Mouse (Mus musculus): ENCODE results near the gene Abca17. TPM values are rescaled to one million over a fixed set of nuclear protein-coding genes. Genes with fewer than 3 reads are reported as not detected.

Abca17 gene
- total RNA-seq (2021), result not detected
- long read RNA-seq, experiment 1, result 0 reads
- long read RNA-seq, experiment 2, partial matches to known transcripts, result 0 of 1 reads
- long read RNA-seq, experiment 2, other reads (novel, unspliced or antisense), result 1 of 1 reads

DNA sequence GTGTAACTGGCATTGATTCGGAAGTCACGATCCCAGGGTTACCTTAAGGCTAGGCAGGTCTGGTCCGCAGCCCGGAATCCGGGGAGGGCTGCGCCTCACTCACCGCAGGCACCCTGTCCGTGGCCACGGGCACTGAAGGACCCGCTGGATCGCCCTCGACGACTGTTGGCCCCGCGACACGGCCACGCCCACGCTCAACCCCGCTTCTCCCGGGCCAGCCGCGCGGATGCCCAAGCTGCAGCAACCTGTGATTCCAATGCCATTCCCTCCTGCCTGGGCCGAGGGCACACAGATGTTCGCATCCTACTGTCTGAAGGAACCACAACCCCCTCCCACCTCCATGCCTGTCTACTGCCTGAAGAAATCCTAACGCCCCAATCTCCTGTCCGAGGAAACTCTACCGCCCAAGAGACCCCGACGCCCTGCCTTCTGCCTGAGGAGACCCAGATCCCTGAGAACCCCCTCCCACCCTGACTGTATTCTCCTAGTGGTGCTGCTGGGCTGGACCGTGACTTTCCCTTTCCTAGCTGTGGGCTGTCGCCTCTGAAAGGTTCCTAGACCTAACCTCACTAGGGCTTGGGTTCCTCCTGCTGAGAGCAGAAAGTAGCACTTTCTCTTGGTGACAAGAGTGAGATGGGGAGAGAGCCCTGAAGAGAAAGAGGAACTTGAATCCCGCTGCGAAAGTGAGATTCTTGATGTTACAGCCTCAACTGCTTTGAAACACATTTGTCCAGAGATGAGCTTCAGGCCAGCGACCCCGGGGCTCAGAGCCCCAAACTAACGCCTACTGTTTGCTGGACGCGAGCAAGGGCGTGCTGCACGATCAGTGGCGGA, at the start of gene Abca17:
Abca17 (minus strand) TSS at position 143 of the 834 bp plus-strand sequence.
- DNase-seq, result no peak
- intact Hi-C loops (cut with DNase I), result loop anchor here (5.0 kb wide), 1 partner anchor 179 kb away; no protein-coding TSS in a partner anchor

DNA sequence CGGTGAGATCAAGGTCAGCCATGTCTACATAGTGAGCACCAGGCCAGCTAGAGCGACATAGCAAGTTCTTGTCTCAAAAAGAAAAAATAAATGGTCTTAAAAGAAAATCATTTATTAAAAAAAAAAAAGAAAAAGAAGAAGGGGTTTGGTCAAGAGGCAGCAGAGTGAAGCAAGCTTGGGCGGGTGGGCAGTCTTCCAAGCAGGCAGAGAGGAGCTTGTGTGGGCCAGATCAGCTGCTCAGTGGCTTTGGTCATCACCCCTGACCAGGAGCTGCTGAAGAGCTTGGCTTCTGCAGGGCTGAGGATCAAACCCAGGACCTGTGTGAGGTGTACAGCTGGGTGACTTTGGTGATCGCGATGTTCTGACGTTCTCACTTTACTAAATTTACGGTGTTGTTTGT, 43.6 kb upstream of the Abca17 start:
- DNase-seq, result no peak
- intact Hi-C loops (cut with DNase I), result no loop called here

DNA sequence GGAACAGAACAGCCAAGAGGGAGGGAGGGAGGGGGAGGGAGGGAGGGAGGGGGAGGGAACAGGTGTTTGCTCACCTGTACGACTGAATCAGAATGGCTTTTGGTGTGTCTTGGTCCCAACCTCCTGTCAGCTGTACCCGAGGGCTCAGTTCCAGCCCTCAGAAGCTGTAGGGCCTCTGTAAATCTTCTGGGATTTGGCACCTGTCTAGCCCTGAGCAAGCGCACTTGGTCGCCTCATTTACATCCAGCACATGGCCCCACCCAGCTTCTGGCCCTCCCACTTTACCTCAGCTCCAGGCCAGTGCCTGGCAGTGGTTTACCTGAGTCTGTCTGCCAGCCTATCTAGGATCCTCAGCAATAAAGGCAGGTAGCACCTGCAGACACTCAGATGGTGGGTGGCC, 42.7 kb upstream of the Abca17 start:
- no peak for DNase-seq
- intact Hi-C loops (cut with DNase I), result no loop called here

DNA sequence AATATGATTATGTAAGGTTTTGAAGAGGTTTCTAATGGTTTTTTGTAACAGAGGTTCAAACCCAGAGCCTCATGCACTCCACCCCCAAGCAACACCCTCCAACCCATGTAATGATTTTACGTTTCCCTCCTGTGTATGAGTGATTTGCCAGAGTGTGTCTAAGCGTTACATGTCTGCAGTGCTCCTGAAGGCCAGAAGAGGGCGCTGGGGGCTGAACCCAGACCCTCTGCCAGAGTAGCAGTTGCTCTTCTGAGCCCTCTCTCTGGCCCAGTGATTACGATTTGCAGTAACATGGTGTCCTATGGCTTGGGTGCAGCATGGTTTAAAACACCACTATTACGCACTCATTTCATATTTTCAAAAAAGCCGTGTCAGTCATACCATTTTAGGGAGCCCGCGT, 40.3 kb upstream of the Abca17 start:
- DNase-seq, result no peak
- intact Hi-C loops (cut with DNase I), result no loop called here

DNA sequence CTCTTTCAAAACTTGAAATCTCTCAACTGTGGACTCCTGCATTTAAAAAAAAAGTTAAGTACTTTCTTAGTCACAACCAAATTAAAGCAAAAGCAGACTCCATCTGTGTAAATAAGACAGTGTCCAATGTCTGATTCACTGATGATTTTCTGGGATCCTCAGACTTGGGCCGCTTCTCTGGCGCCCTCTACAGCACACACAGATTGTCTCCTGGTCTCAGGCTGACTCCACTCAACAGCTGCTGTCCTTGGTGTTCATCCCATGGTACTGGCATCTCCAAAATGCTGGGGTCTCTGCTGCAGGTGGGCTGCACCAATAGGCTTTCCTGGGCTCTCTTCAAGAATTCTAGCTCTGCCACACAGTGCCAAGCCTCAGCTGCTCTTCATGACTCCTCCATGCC, 39.0 kb upstream of the Abca17 start:
- peak; percentile 33 to 42 for DNase-seq
- intact Hi-C loops (cut with DNase I), result loop anchor here (5.0 kb wide), 2 partner anchors 218 to 238 kb away; partner anchors contain the start of gene Pdpk1

DNA sequence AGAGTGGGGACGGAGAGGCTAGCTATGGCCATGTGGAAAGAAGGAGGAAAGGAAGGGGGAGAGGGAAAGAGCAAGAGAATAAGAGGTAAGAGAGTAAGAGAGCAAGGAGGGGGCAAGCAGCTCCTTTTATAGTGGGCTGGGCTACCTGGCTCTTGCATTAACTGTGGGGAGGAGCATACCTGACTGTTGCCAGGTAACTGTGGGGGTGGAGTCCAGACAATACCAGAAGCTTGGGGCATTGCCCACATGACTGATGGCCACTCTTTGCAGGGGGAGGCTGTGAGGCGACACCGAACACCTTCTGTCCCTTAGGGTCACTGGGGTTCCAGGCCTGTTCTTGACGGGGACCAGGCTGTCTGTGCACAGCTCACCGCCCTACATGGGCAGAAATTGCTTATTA, 37.8 kb upstream of the Abca17 start:
- intact Hi-C loops (cut with DNase I), result loop anchor here (5.0 kb wide), 2 partner anchors 216 to 236 kb away; partner anchors contain the start of gene Pdpk1
- no peak for DNase-seq

DNA sequence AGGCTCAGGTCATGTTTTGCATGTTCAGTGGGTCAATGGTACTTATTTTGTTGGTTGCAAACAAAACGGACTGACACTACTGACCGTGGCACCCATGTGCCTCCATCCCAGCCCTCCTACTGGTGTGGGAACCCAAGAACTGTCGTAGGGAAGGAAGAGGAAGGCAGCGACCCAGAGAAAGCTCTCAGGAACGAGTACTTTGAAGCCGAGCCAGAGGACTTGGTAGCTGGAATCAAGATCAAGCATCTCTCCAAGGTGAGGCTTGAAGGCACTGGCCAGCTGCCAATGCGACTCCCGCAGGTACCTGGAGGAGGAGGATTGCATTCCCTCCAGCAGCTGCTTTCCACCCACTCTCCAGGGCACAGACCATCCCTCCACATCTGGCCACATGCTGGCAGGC, 32.9 kb upstream of the Abca17 start:
- no peak for DNase-seq
- intact Hi-C loops (cut with DNase I), result no loop called here

DNA sequence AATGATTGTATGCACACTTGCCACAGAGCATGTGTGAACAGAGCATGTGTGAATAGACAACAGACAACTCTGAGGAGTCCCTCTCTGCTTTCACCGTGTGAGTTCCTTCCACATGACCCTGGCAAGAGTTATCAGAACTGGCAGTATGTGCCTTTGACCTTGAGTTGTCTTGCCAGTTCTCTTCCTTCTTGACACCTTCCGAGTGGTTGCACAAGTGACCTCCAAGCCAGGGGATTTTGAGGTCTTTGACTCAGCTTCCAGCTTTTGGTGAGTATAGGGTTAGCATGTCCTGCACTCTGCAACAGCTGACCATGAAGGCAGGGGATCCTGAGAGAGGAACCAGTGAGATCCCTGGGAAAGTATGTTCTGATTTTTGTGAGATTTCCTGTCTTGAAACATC, 27.6 kb upstream of the Abca17 start:
- intact Hi-C loops (cut with DNase I), result no loop called here
- no peak for DNase-seq

DNA sequence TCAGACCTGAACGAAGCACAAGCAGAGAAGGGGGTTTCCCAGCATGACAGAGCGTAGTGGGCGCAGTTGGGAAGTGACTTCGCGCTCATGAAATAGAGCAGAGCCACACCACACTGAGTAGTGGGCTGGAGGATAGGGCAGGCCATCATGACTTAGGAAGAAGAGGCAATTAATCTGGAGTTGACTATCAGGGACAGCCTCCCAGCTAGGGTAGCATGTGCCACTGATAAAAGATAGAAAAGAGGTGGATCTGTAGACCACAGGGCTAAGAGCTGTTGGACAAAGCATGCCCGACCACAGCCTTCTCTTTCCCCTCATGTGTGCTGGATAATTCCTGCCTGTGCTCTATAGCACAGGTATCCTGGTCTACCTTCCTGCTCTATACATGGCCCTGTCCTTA, 25.0 kb upstream of the Abca17 start:
- DNase-seq, result no peak
- intact Hi-C loops (cut with DNase I), result no loop called here

DNA sequence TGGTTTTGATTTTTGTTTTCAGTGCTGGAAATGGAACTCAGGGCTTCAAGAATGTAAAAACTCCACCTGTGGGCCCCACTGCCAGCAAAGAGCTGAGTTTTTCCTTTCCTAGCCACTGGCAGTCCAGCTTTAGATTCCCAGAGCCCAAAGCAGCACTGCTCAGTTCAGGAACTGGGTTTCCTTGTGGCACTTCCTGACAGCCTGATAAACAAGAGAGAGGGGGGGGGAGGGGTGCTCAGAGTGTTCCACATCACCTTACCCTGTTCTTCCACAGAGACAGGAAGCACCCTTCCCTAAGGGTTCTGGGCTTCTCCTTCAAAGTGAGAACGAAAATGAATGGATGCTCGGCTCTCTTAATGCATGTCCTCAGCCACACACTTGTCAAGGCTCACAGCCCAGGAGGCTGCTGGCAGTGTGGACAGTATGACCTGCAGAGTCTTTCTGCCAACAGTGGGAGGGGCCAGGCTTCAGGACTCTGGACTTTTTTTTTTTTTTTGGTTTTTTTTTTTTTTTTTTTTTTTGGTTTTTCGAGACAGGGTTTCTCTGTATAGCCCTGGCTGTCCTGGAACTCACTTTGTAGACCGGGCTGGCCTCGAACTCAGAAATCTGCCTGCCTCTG, 24.3 kb upstream of the Abca17 start:
- no peak for DNase-seq
- intact Hi-C loops (cut with DNase I), result no loop called here

DNA sequence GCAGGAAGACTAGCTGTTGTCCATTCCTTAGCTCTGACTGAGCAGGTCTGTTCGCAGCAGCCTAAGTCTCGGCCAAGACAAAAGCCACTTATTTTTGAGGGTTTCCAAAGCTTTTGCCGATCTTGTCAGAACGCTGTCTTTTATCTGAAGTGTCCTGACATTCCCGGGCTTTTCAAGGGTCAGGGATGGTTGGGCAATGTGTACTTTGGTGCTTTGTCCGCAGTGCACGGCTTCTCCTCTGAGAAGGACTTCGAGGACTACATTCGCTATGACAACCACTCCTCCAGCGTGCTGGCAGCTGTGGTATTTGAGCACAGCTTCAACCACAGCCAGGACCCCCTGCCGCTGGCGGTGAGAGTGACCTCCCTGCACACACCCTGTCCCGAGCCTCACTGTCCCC, 15.0 kb upstream of the Abca17 start:
- no peak for DNase-seq
- intact Hi-C loops (cut with DNase I), result no loop called here

DNA sequence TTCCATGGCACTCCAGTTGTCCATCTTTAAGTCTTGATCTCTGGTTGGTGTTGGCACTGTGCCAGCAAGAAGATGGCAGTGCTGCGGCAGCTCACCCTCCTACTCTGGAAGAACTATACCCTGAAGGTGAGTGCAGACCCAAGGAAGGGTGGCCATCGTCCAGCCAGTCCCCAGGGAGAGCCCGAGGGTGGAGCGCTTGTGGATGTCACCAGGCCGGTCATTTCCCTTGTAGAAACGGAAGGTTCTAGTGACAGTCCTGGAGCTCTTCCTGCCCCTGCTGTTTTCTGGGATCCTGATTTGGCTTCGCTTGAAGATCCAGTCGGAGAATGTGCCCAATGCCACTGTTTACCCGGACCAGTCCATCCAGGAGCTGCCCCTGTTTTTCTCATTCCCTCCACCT, 13.6 kb upstream of the Abca17 start:
- intact Hi-C loops (cut with DNase I), result no loop called here
- DNase-seq, result no peak

DNA sequence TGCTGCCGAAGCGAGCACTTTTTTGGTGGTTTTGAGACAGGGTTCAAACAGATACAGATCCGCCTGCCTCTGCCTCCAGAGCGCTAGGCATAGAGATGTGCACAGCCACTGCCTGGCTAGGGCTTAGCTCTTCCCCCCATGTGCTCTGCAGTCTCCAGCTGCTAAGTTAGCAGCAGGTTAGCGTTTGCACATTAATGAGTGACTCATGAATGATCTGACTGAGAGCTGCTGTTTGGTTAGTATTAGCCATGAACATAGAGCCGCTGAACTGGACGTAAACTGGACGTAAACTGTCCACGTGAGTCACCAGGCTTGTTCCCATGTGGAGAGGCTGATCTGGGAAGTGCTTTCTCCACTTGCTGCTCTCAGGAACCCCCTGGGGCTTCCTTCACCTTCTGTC, 11.7 kb upstream of the Abca17 start:
- DNase-seq, result no peak
- intact Hi-C loops (cut with DNase I), result no loop called here

DNA sequence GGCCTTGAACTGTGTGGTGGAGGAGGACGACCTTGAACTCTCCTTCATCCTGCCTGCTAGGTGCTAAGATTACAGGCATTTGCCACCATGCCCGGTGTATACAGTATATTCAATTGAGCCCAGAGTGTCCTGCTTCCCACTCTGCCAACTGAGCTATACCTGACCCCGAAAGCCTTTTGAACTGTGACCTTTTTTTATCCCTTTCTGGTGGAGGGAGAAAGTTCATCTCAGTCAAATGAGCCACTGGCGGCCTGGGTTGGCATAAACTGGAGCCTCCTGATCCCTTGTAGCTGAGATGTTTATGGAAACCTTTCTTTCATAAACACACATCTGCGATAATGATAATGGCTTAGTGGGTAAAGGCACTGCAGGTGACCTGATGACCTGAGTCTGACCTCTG, 10.4 kb upstream of the Abca17 start:
- intact Hi-C loops (cut with DNase I), result no loop called here
- DNase-seq, result no peak

DNA sequence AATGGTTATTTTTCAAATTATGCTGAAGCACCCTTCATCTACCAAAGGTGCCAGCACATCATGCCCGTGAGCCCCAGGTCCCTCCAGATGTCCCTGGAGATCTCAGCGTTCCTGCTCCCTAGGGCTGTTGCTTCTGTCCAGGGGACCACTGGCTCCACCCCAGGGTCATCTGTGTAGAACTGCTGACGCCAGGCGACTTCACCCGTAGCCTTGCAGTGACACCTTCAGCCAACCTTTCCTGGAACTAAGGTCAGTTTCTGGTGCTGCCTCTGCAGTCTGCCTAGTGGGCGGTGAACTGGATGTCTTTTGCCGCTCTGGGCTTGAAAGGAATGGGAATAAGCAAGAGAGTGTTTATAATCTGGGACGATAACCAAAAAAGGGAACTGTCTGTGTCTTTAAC, 10.0 kb upstream of the Abca17 start:
- DNase-seq, result no peak
- intact Hi-C loops (cut with DNase I), result no loop called here

DNA sequence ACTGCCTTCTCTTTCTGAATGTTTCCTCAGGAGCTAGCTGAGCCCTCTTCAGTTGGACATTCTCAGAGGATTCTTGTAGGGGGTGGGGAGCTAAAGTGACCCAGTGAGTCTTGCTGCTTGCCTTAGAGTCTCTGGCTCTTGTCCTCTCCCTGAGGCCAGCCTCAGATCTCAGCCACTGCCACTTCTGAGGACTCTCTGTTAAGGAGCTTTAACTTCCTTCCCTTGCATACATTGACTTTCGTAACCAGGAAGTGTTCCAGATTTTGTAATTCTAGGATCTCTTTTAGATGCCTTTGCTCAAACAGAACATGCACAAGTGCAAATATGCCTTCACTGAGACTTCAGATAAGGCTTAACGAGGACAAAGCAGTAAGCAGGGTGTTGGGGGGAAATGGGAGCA, 9.0 kb upstream of the Abca17 start:
- DNase-seq, result no peak
- intact Hi-C loops (cut with DNase I), result no loop called here

DNA sequence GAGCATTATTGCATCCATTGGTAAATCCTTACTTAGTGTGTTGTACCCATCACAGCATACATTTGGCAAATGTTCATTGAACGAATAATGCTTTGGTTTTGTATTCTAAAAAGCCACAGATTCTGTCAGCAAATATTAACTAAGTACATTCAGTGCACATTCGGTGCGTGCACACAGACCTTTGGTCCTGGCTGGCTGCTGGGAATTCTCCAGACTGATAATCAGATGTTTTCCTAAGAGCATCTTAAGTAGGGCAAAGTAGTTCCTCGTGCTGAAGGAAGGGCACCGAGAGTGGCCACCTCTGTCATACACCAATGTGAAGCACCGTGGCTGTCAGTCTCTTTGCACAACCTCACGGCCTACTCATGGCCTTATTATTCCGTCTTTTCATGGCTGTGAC, 8.1 kb upstream of the Abca17 start:
- DNase-seq, result no peak
- intact Hi-C loops (cut with DNase I), result no loop called here

DNA sequence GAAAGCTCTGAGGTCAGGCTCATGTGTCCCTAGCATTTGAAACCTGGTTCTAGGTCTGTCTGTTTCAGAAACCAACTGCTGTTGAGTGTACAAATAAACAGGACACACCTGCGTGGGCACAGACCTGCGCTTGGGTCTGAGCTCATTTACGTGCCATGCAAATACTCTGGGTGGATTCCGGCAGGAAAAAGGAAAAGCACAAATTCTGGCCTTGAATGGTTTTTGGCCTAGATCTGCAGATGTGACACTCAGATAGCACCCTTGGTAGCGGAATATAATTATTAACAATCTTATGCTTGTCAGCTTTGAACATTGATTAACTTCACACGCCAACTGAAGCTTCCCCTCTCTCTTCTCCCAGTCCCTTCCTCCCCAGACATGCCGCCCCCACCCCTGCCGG, 4.4 kb upstream of the Abca17 start:
- intact Hi-C loops (cut with DNase I), result no loop called here
- no peak for DNase-seq

DNA sequence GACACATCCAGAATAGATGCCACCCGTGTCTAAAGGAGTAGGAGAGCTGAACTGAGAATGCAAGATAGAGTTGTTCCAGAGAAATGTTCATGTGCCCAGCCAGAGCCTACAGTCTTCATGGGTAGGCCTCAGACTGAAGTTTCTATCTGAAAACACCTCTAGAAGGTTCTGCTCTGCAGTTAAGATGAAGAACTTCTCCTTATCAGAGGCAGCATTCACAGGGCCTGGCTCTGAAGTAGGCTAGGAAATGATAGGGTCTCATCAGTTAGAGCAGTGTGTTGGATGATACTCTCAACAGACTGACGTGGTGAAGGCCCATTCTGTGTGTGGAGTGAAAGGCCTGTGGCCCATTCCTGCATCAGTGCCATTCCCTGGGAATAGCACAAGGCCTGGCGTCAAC, 3.1 kb upstream of the Abca17 start:
- intact Hi-C loops (cut with DNase I), result loop anchor here (5.0 kb wide), 1 partner anchor 182 kb away; no protein-coding TSS in a partner anchor
- DNase-seq, result no peak

DNA sequence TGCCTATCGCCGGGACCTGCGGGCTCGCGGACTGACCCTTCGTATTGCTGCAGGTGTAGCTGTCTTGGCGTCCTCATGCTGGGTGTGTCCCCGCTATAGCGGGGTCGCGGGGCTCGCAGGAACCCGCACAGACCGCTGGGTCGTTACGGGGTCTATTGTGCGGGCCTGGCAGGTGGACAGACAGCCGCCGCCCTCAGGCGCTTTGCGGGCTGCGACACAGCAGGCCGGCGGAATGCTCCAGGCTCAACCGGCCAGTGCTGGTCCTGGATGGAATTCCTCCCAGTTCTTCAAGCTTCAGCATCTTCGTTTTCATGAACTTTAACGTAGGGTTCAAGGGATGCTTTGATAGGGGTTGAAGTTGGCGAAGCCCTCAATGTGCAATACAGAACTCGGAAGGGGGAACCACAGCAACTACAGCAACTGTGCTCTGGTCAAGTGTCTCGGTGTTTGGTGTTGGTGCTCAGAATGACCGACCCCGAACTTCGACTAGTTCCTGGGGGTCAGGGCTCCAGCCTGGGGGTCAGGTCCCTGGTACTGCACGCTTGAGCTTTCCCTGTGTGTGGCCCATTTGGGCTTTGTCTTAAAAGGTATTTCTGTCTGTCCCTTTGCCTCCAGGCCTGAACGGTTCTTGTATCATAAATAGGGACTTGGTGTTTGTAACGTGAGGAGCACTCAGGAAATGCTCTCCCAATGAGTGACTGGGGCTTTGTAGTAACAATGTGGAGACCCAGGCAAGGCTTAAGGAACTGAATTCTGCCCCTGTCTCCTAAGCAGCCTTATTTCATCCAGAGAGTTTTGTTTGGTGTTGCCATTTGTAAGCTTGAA, 1.7 kb upstream of the Abca17 start:
- intact Hi-C loops (cut with DNase I), result loop anchor here (5.0 kb wide), 1 partner anchor 180 kb away; no protein-coding TSS in a partner anchor
- DNase-seq, result no peak

Measured in gastrocnemius, postnatal 36 days (tissue).